Mouse (Mus musculus): ENCODE data around the gene Hnf1a. TPM values are rescaled to one million over a fixed set of nuclear protein-coding genes. Genes with fewer than 3 reads are reported as not detected.

Gene Hnf1a
- polyA plus RNA-seq, 1 experiment from 2014 or later: not detected

- DNase-seq (ENCODE audit: low spot score) (no peak), ATAC-seq (ENCODE audit: insufficient read depth, low FRiP score, low TSS enrichment) (no peak)
- H3K9ac ChIP-seq (ENCODE audit: low read length): no peak overlapping the region
- H3K4me2 ChIP-seq (ENCODE audit: low read depth): no peak overlapping the region
- no peaks in the 10 kb centered on the region; the same call in 1 of the 2 replicates for H3K27me3 ChIP-seq (ENCODE audit: control insufficient read depth, insufficient read depth, low read length)
- 80% methylated on average over 8 of the region's 8 CpGs for WGBS
- no peaks in the 10 kb centered on the region for H3K36me3 ChIP-seq (ENCODE audit: control insufficient read depth, insufficient read depth, low read length)
- H3K27ac ChIP-seq (ENCODE audit: low read depth, low read length): no peak overlapping the region
- no peak overlapping the region for H3K4me3 ChIP-seq (ENCODE audit: low read depth, low read length)
- no peaks in the 10 kb centered on the region for H3K9me3 ChIP-seq (ENCODE audit: control insufficient read depth, low read length)
- H3K4me1 ChIP-seq (ENCODE audit: control insufficient read depth, insufficient read depth, low read length): peaks cover 6% of the 10 kb centered on the region; the same call in 1 of the 2 replicates
Observed at GRCm38 (mm10) chr5:114973131-114973530, 2.2 kb upstream of the Hnf1a start.

DNA sequence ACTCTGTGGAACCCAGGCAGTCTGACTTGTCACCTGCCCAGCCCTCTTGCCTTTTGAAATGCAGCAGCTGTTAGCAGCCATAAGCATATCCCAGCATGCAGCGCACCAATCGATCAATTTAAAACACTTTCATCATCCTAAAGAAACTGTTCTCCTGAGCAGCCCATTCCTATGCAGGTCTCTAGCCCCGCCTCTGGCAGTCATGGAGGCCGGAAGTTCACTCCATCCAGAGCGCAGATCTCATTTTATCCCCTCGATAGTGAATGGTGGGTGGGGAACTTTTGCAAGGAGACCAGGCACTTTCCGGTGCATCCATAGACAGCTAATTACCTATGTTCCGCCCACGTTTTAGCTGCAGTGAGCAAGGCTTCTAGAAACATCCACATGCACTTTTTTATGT lies 1.3 kb upstream of the Hnf1a start:
- Histone ChIP-seq H3K9ac (ENCODE audit: low read length) (no peak overlapping the region), H3K27ac (ENCODE audit: low read depth, low read length) (no peak overlapping the region), H3K27me3 (ENCODE audit: control insufficient read depth, insufficient read depth, low read length) (no peaks in the 10 kb centered on the region; the same call in 1 of the 2 replicates), H3K4me1 (ENCODE audit: control insufficient read depth, insufficient read depth, low read length) (peaks cover 6% of the 10 kb centered on the region; the same call in 1 of the 2 replicates), H3K4me2 (ENCODE audit: low read depth) (no peak overlapping the region), H3K9me3 (ENCODE audit: control insufficient read depth, low read length) (no peaks in the 10 kb centered on the region), H3K36me3 (ENCODE audit: control insufficient read depth, insufficient read depth, low read length) (no peaks in the 10 kb centered on the region), H3K4me3 (ENCODE audit: low read depth, low read length) (no peak overlapping the region)
- ATAC-seq (ENCODE audit: insufficient read depth, low FRiP score, low TSS enrichment): no peak
- DNase-seq (ENCODE audit: low spot score): no peak
- WGBS: 78% methylated on average over 9 of the region's 9 CpGs

- no peaks in the 10 kb centered on the region for H3K9me3 ChIP-seq (ENCODE audit: control insufficient read depth, low read length)
- no peak overlapping the region for H3K4me2 ChIP-seq (ENCODE audit: low read depth)
- ATAC-seq (ENCODE audit: insufficient read depth, low FRiP score, low TSS enrichment) (no peak), DNase-seq (ENCODE audit: low spot score) (no peak)
- no peak overlapping the region for H3K9ac ChIP-seq (ENCODE audit: low read length)
- WGBS: 42% methylated on average over 13 of the region's 13 CpGs
- H3K4me3 ChIP-seq (ENCODE audit: low read depth, low read length): no peak overlapping the region
- H3K4me1 ChIP-seq (ENCODE audit: control insufficient read depth, insufficient read depth, low read length): peaks cover 6% of the 10 kb centered on the region; the same call in 1 of the 2 replicates
- H3K27me3 ChIP-seq (ENCODE audit: control insufficient read depth, insufficient read depth, low read length): no peaks in the 10 kb centered on the region; the same call in 1 of the 2 replicates
- no peaks in the 10 kb centered on the region for H3K36me3 ChIP-seq (ENCODE audit: control insufficient read depth, insufficient read depth, low read length)
- no peak overlapping the region for H3K27ac ChIP-seq (ENCODE audit: low read depth, low read length)
Observed at GRCm38 (mm10) chr5:114969609-114970215, 1.2 kb downstream of the Hnf1a start.

DNA sequence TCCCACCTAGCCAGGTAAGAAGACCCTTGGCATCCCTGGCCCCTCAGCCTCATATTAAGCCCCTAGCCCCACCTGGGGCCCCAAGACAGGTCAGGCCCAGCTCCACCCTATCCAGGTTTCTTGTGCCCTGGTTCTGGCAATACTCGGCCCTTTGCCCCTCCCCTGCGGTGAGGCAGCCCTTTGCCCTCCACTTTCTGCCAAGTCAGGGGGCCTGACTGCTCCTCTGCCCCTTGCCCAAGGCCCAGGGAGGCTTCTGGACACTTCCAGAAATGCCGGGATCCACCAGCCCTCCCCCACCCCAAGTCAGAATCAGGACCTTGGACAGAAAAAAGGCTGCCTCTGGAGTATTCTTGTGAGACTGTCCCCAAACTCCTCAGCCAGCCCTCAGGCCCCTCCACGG lies 1.8 kb downstream of the Hnf1a start:
- Histone ChIP-seq H3K27ac (ENCODE audit: low read depth, low read length) (no peak overlapping the region), H3K9ac (ENCODE audit: low read length) (no peak overlapping the region; the same call in 1 of the 2 replicates), H3K4me2 (ENCODE audit: low read depth) (no peak overlapping the region), H3K9me3 (ENCODE audit: control insufficient read depth, low read length) (no peaks in the 10 kb centered on the region), H3K4me1 (ENCODE audit: control insufficient read depth, insufficient read depth, low read length) (peaks cover 6% of the 10 kb centered on the region; the same call in 1 of the 2 replicates), H3K27me3 (ENCODE audit: control insufficient read depth, insufficient read depth, low read length) (no peaks in the 10 kb centered on the region; the same call in 1 of the 2 replicates), H3K36me3 (ENCODE audit: control insufficient read depth, insufficient read depth, low read length) (no peaks in the 10 kb centered on the region), H3K4me3 (ENCODE audit: low read depth, low read length) (no peak overlapping the region)
- DNase-seq (ENCODE audit: low spot score) (no peak), ATAC-seq (ENCODE audit: insufficient read depth, low FRiP score, low TSS enrichment) (no peak)
- 15% methylated on average over 4 of the region's 4 CpGs for WGBS

- no peak overlapping the region; the same call in 1 of the 2 replicates for H3K9ac ChIP-seq (ENCODE audit: low read length)
Observed at GRCm38 (mm10) chr5:114968651-114969050, 2.2 kb downstream of the Hnf1a start.

GRCm38 (mm10) chr5:114967523-114968268 lies 3.2 kb downstream of the Hnf1a start:
- H3K36me3 ChIP-seq (ENCODE audit: control insufficient read depth, insufficient read depth, low read length): no peaks in the 10 kb centered on the region
- H3K4me2 ChIP-seq (ENCODE audit: low read depth): no peak overlapping the region
- no peak overlapping the region for H3K27ac ChIP-seq (ENCODE audit: low read depth, low read length)
- H3K27me3 ChIP-seq (ENCODE audit: control insufficient read depth, insufficient read depth, low read length): no peaks in the 10 kb centered on the region; the same call in 1 of the 2 replicates
- H3K9me3 ChIP-seq (ENCODE audit: control insufficient read depth, low read length): no peaks in the 10 kb centered on the region
- no peak overlapping the region for H3K9ac ChIP-seq (ENCODE audit: low read length)
- H3K4me3 ChIP-seq (ENCODE audit: low read depth, low read length): no peak overlapping the region
- DNase-seq (ENCODE audit: low spot score): no peak
- H3K4me1 ChIP-seq (ENCODE audit: control insufficient read depth, insufficient read depth, low read length): peaks cover 6% of the 10 kb centered on the region; the same call in 1 of the 2 replicates
- ATAC-seq (ENCODE audit: insufficient read depth, low FRiP score, low TSS enrichment): no peak
- WGBS: 37% methylated on average over 14 of the region's 14 CpGs

More at GRCm38 (mm10) chr5:114968651-114969050, 2.2 kb downstream of the Hnf1a start:
- H3K27me3 ChIP-seq (ENCODE audit: control insufficient read depth, insufficient read depth, low read length): no peaks in the 10 kb centered on the region; the same call in 1 of the 2 replicates
- no peak overlapping the region for H3K4me3 ChIP-seq (ENCODE audit: low read depth, low read length)
- peaks cover 6% of the 10 kb centered on the region; the same call in 1 of the 2 replicates for H3K4me1 ChIP-seq (ENCODE audit: control insufficient read depth, insufficient read depth, low read length)
- H3K36me3 ChIP-seq (ENCODE audit: control insufficient read depth, insufficient read depth, low read length): no peaks in the 10 kb centered on the region
- no peak overlapping the region for H3K27ac ChIP-seq (ENCODE audit: low read depth, low read length)
- DNase-seq (ENCODE audit: low spot score) (no peak), ATAC-seq (ENCODE audit: insufficient read depth, low FRiP score, low TSS enrichment) (no peak)
- H3K9me3 ChIP-seq (ENCODE audit: control insufficient read depth, low read length): no peaks in the 10 kb centered on the region
- no peak overlapping the region for H3K4me2 ChIP-seq (ENCODE audit: low read depth)
- 9% methylated on average over 7 of the region's 7 CpGs for WGBS

DNA sequence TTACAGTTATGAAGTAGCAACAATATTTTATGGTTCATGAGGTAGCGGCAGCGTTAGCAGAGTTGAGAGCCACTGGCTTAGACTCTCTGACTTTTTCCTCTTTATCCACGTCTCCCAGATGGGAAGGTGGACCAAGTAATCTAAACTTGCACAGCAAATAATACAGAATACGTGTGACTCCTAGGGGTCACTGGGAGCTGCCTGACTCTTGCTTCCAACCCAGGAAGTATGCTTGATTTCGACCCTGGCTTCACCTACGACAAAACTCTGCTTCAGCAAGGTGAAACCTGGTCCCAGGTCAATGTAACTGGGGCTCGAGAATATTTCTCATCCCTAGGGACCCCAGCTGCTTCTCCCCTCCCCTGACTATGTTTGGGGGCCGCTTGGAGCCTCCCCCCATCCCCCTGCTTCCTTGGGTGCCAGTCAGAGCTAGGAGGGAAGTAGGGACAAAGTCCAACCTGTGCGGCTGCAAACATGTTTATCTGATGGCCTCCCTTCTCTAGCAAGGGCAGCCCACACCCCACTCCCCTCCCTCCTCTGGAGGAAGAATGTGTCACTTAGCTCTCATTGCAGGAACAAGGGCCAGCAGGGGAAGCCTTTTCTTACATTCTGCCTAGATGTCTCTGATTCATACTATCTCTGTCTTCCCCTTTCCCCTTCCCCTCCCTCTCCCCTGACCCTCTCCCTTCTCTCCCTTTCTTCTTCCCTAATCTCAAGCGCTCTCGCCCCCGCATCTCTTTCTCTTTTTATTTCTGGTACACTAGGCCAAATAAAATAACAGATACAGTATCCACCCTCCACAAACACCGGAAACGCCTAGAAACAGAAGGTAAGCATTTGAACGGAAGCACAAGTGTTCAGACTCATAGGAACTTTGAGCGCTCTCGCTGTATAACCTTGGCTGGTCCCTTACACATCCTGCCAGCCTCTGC lies 5.7 kb downstream of the Hnf1a start:
- no peaks in the 10 kb centered on the region for H3K36me3 ChIP-seq (ENCODE audit: control insufficient read depth, insufficient read depth, low read length)
- peaks cover 6% of the 10 kb centered on the region; the same call in 1 of the 2 replicates for H3K4me1 ChIP-seq (ENCODE audit: control insufficient read depth, insufficient read depth, low read length)
- no peak overlapping the region for H3K4me2 ChIP-seq (ENCODE audit: low read depth)
- H3K9me3 ChIP-seq (ENCODE audit: control insufficient read depth, low read length): no peaks in the 10 kb centered on the region
- ATAC-seq (ENCODE audit: insufficient read depth, low FRiP score, low TSS enrichment): no peak
- H3K27me3 ChIP-seq (ENCODE audit: control insufficient read depth, insufficient read depth, low read length): no peaks in the 10 kb centered on the region; the same call in 1 of the 2 replicates
- H3K4me3 ChIP-seq (ENCODE audit: low read depth, low read length): no peak overlapping the region
- no peak for DNase-seq (ENCODE audit: low spot score)
- H3K27ac ChIP-seq (ENCODE audit: low read depth, low read length): no peak overlapping the region
- H3K9ac ChIP-seq (ENCODE audit: low read length): no peak overlapping the region
- 73% methylated on average over 17 of the region's 17 CpGs for WGBS

DNA sequence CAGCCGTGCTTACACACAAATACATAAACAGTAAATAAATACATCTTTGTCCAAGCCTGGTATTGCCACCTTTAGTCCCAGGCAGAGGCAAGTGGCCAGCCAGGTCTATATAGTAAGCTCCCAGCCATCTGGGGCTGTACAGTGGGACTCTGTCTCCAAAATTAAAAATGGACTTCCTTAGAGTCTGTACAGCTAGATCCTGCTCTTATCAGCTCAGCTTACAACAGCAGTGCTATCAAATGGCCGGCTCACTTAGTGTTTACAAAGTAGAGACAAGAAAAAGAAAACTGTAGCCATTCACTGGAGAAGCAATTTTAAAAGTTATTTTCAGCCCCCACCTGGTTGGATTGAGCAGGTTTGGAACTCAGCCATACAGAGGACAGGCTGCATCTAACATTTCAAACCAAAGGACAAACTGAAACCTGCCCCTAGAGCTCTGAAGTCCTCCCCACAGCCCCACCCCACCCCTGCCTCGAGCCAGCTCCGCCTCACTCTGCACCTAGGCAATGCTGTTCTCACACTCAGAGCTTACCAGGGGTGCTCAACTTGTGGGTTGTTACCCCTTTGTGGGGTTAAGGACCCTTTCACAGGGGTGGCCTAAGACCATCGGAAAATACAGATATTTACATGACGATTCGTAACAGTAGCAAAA lies 6.5 kb downstream of the Hnf1a start:
- ATAC-seq (ENCODE audit: insufficient read depth, low FRiP score, low TSS enrichment) (no peak), DNase-seq (ENCODE audit: low spot score) (no peak)
- Histone ChIP-seq H3K4me3 (ENCODE audit: low read depth, low read length) (no peak overlapping the region), H3K36me3 (ENCODE audit: control insufficient read depth, insufficient read depth, low read length) (no peaks in the 10 kb centered on the region), H3K9me3 (ENCODE audit: control insufficient read depth, low read length) (no peaks in the 10 kb centered on the region), H3K4me2 (ENCODE audit: low read depth) (no peak overlapping the region), H3K27ac (ENCODE audit: low read depth, low read length) (no peak overlapping the region), H3K9ac (ENCODE audit: low read length) (no peak overlapping the region), H3K4me1 (ENCODE audit: control insufficient read depth, insufficient read depth, low read length) (peaks cover 6% of the 10 kb centered on the region; the same call in 1 of the 2 replicates), H3K27me3 (ENCODE audit: control insufficient read depth, insufficient read depth, low read length) (no peaks in the 10 kb centered on the region; the same call in 1 of the 2 replicates)
- WGBS: 64% methylated on average over 7 of the region's 7 CpGs

All from neural tube, embryonic 11.5 days (tissue).